Mouse (Mus musculus) erythroblast, embryonic 14.5 days (primary cell): ENCODE measurements around the gene Mthfd1l.

ENCODE experiments used
- GATA1 ChIP-seq: IDR thresholded peaks from 2 replicates; pipeline ENCODE4 v1.6.1; 2012; ENCODE audit warnings: low read length, inconsistent platforms, mixed read lengths
- TAL1 ChIP-seq: IDR thresholded peaks from 3 replicates; pipeline ENCODE4 v1.6.1; 2012; ENCODE audit warnings: low read length, inconsistent platforms, mixed read lengths

GRCm38 (mm10) chr10:4078220-4078840, 105.4 kb downstream of the Mthfd1l start:
- TF ChIP-seq TAL1 (no peak), GATA1 (no peak)
